Mouse (Mus musculus): ENCODE results near the gene Casp1. TPM values are rescaled to one million over a fixed set of nuclear protein-coding genes. Genes with fewer than 3 reads are reported as not detected.

The Casp1 gene
- 2.7 and 4.5 TPM in 2 replicates for polyA plus RNA-seq (2012; rRNA removed)

GRCm38 (mm10) chr9:5298329-5299131 is at the start of gene Casp1:
Gene Casp1 (plus strand): TSS chr9:5298517.

GRCm38 (mm10) chr9:5308561-5308960 is 10.2 kb downstream of the Casp1 start, which contains the start of gene Casp4:
Gene Casp4 (plus strand): TSS chr9:5308828.

GRCm38 (mm10) chr9:5345291-5345898 is 47.1 kb downstream of the Casp1 start, which contains the start of gene Casp12:
Gene Casp12 (plus strand): TSS chr9:5345430.

Other genes with a start within 250 kb of the Casp1 start
- 6.6 and 8.1 TPM in 2 replicates for gene Casp4, start 10.3 kb downstream of the Casp1 start, polyA plus RNA-seq (2012; rRNA removed)
- gene Casp12, start 46.9 kb downstream of the Casp1 start, polyA plus RNA-seq (2012; rRNA removed) = 0.77 and 0.89 TPM in 2 replicates